Mouse (Mus musculus): ENCODE results near the gene C3ar1. TPM values are rescaled to one million over a fixed set of nuclear protein-coding genes. Genes with fewer than 3 reads are reported as not detected.
A peak's percentile ranks its signal among the peaks of the same experiment; 100 is the strongest.

The C3ar1 gene
- polyA plus RNA-seq, 1 experiment from 2014 or later, result 1.4 TPM

DNA sequence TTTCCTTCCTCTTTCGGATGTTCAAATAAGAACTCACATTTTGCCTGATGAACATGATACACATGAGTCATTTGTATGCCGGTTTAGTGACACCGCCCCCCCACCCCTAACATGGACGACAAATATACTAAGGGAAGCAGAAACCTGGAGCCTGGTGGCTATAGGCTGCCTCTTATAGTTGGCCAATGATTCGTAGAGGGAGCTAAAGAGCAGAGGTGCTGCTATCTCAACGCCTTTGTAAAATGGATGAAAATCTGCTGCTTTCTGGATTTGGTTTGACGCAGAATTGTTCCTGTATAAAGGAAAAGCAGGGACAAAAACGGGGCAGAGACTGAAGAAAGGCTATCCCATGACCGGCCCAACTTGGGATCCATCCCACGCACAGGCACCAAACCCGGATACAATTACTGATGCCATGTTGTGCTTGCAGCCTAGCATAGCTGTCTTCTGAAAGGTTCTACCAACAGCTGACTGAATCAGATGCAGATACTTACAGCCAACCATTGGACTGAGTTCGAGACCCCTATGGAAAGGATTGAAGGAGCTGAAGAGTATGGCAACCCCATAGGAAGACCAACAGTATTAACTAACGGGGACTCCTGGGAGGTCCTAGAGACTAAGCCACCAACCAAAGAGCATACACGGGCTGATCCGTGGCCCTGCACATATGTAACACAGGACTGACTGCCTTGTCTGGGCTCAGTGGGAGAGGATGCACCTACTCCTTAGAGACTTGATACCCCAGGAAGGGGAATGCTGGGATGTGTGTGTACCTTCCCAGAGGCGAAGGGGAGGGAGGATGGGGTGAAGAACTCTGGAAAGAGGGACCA is 44.0 kb downstream of the C3ar1 start:
- peak overlapping the region; percentile 64 for H3K4me2 ChIP-seq
- H3K4me3 ChIP-seq, result peak overlapping the region; percentile 61
- H3K4me1 ChIP-seq (replicated peaks), result peaks cover 6% of the 10 kb centered on the region
- H3K9ac ChIP-seq, result peak overlapping the region; percentile 37; the same call in 1 of the 2 replicates
- peak overlapping the region; percentile 98 for H3K27ac ChIP-seq (ENCODE audit: poor library complexity, severe bottlenecking)
- peak; percentile 54 for ATAC-seq (ENCODE audit: insufficient number of reproducible peaks, low FRiP score)
- no peaks in the 10 kb centered on the region for H3K9me3 ChIP-seq (replicated peaks)
- no peaks in the 10 kb centered on the region for H3K27me3 ChIP-seq (replicated peaks)
- WGBS, result 27% methylated on average over 16 of the region's 16 CpGs
- H3K36me3 ChIP-seq, result no peaks in the 10 kb centered on the region

DNA sequence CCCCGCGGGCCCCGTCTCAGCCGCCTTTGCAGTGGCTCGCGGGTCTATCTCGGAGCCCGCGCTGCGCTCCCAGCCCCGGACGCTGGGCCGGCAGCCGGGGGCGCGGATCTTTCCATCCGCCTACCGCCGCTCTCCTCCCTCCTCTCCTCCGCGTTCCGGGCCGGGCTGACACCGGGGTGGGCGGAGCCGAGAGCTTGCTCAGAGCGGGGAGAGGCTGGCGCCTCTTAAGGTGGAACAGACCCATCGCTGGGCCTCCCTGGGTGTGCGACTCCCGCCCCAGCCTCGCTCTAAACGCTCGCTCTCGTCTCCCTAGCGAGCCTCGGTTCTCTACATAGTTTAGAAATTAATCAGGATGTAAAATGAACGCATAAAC is 44.7 kb downstream of the C3ar1 start:
- Histone ChIP-seq H3K27me3 (replicated peaks) (no peaks in the 10 kb centered on the region), H3K9ac (peak overlapping the region; percentile 73), H3K4me2 (peak overlapping the region; percentile 64), H3K4me1 (replicated peaks) (peaks cover 6% of the 10 kb centered on the region), H3K4me3 (peak overlapping the region; percentile 61), H3K36me3 (no peaks in the 10 kb centered on the region), H3K9me3 (replicated peaks) (no peaks in the 10 kb centered on the region), H3K27ac (ENCODE audit: poor library complexity, severe bottlenecking) (peak overlapping the region; percentile 98)
- 1% methylated on average over 27 of the region's 38 CpGs for WGBS
- peak; percentile 97 for ATAC-seq (ENCODE audit: insufficient number of reproducible peaks, low FRiP score)

DNA sequence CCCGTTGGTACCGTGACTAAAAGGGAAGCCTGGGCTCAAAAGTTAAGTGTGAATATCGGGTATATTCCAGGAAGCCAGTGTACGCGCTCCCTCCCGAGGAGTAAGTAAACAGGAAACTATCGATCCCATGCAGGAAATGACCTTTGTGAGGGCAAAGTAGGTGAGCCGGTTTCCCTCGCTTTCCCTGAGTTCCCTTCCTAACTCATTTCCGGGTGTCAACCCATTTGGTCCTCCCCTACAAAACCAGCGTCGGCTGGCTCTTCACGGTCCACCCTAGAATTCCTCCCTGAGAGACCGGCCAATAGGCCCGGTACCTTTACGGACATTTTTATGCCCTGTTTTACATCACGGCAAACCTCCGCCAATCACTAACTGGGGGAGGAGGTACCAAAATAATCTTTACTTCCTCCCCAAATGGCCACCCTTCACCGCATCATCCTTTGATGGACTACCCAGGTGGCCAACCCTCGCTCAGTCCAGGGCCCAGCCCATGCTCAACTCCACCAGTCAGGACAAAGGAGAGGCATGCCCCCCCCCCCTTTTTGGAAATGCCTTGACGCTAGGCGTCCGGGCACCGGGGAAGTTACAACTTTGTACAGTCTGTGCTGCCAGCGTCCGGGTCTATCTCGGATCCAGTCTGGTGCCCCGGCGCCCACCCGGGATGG is 45.2 kb downstream of the C3ar1 start:
- Histone ChIP-seq H3K27me3 (replicated peaks) (no peaks in the 10 kb centered on the region), H3K9ac (peak overlapping the region; percentile 73), H3K4me3 (peak overlapping the region; percentile 61), H3K27ac (ENCODE audit: poor library complexity, severe bottlenecking) (peak overlapping the region; percentile 98), H3K4me2 (peak overlapping the region; percentile 64), H3K9me3 (replicated peaks) (no peaks in the 10 kb centered on the region), H3K36me3 (no peaks in the 10 kb centered on the region), H3K4me1 (replicated peaks) (peaks cover 6% of the 10 kb centered on the region)
- ATAC-seq (ENCODE audit: insufficient number of reproducible peaks, low FRiP score), result peak; percentile 99
- WGBS, result under 1% methylated on average over 30 of the region's 30 CpGs

DNA sequence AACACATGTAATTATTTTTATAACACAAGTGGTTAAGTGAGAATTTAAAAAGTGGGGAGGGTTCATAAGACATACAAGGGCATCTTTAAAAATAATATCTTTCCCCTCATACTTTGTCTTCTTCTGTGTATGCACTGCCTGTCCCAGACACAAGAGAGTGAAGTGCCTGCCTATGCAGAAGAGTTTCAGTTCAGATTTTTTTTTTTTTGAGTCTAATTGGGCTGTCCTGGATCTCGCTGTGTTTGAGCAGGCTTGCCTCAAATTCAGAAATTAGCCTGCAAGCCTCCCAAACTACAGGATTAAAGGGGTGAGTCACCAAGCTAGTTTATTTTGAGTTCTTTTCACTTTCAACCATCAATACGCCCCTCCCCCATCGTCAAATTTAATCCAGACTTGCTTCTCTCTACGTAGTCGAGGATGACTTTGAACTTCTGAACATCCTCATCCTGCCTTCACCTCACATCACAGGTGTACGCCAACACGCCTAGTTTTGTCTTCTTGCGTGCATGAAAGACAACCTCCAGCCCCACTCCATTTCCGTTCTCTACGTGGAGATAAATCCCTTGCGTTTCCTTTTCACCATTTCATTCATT is 45.8 kb downstream of the C3ar1 start:
- H3K36me3 ChIP-seq, result no peaks in the 10 kb centered on the region
- H3K27me3 ChIP-seq (replicated peaks), result no peaks in the 10 kb centered on the region
- H3K9ac ChIP-seq, result peak overlapping the region; percentile 45
- WGBS, result 2% methylated on average over 11 of the region's 11 CpGs
- H3K4me2 ChIP-seq, result peak overlapping the region; percentile 64
- H3K9me3 ChIP-seq (replicated peaks), result no peaks in the 10 kb centered on the region
- ATAC-seq (ENCODE audit: insufficient number of reproducible peaks, low FRiP score), result 0 out of 2 replicates have a peak, but pooled peaks have one; percentile 0
- H3K27ac ChIP-seq (ENCODE audit: poor library complexity, severe bottlenecking), result peak overlapping the region; percentile 98
- H3K4me3 ChIP-seq, result peak overlapping the region; percentile 61
- peaks cover 6% of the 10 kb centered on the region for H3K4me1 ChIP-seq (replicated peaks)

DNA sequence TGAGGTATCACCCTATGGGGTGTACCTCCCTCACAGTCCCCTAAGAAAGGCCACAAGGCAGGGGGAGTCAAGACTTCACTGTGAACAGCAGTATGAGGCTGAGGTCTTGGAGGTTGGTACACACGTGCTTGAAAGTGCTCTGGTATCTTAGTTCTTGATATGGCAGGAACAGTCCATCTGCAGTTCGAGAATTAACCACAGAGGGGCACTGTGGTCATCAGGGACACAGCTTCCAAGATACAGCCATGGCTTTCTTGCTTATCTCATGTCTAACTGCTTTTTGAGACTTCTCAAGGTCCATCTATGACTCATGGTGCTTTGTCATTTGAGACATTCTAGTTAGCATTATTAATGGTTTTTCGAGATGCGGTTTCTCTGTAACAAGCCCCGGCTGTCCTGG is 51.5 kb downstream of the C3ar1 start:
- H3K4me2 ChIP-seq, result no peak overlapping the region

DNA sequence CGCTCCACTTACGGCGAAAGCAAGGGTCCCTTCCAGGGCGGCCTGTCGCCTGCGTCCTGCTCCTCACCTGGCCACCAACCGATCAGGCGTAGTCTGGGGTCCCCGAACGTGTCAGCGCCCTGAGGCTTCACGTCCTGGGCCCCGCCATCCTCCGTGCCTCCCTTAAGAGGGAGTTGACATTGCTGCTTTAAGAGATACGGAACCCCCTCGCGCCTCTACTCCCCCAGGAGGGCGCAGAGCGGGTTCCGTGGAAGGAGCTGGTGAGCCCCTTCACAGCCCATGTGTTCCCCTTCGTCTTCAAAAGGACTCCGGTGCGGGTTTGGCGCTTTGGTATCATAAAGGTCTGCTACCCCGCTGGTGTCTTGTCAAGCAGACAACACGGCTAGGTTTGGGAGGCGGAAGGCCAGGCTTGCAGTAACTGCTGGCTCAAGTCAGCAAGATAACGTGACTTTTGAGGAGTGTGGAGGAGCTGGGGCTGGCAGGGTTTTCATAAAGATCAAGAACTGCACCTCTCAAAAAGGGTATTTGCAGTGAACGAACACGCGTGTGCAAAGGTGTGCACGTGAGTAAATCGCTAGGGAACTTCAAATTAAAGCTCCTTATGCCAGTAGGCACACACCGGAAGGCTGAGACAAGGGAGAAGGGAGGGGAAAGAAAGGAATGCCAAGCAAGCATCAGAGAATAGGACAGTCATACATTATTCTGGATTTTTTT is 54.0 kb downstream of the C3ar1 start:
- no peaks in the 10 kb centered on the region for H3K36me3 ChIP-seq
- H3K27me3 ChIP-seq (replicated peaks), result 0 out of 2 replicates have a peak, but pooled peaks cover 4% of the 10 kb centered on the region
- peaks cover 8% of the 10 kb centered on the region for H3K4me1 ChIP-seq (replicated peaks)
- H3K4me3 ChIP-seq, result peak overlapping the region; percentile 69
- H3K9me3 ChIP-seq (replicated peaks), result no peaks in the 10 kb centered on the region
- ATAC-seq (ENCODE audit: insufficient number of reproducible peaks, low FRiP score), result peak; percentile 66
- H3K9ac ChIP-seq, result peak overlapping the region; percentile 83
- no peak overlapping the region for H3K27ac ChIP-seq (ENCODE audit: poor library complexity, severe bottlenecking)
- 2% methylated on average over 34 of the region's 34 CpGs for WGBS
- H3K4me2 ChIP-seq, result peak overlapping the region; percentile 100

More for the DNA sequence above, 51.5 kb downstream of the C3ar1 start:
- peaks cover 8% of the 10 kb centered on the region for H3K4me1 ChIP-seq (replicated peaks)
- 0 out of 2 replicates have a peak, but pooled peaks cover 4% of the 10 kb centered on the region for H3K27me3 ChIP-seq (replicated peaks)
- ATAC-seq (ENCODE audit: insufficient number of reproducible peaks, low FRiP score), result no peak
- no peak overlapping the region for H3K4me3 ChIP-seq
- H3K36me3 ChIP-seq, result no peaks in the 10 kb centered on the region
- no peak overlapping the region for H3K27ac ChIP-seq (ENCODE audit: poor library complexity, severe bottlenecking)
- WGBS, result 18% methylated on average over 5 of the region's 5 CpGs
- no peak overlapping the region for H3K9ac ChIP-seq
- H3K9me3 ChIP-seq (replicated peaks), result no peaks in the 10 kb centered on the region

DNA sequence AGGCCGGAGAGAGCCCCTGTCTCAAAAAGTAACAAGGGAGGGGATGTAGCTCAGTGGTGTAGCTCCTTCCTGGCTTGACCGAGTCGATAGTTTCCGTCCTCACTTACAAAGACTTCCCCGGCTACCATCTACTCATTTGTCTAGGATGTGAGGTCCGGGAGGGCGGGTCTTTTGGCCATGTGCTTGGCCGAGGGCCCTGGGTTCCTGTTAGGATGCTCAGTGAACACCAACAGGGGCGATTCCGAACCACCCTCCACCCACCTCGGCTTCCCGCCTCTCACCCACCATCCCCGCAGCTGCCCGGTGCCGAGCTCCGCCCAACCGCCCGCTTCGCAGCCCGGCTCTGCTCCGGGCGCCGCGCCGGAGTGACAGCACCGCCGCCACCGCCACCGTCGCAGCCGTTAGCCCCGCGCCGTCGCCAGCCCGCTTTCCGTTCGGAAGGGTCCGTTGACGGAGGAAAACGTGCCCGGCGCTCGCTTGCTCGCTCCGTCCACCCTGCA is 54.6 kb downstream of the C3ar1 start, which contains the start of gene Slc2a3:
Gene Slc2a3, minus strand, starts transcription at position 340 of the 500 bp plus-strand sequence.
- Histone ChIP-seq H3K4me1 (replicated peaks) (peaks cover 8% of the 10 kb centered on the region), H3K27me3 (replicated peaks) (0 out of 2 replicates have a peak, but pooled peaks cover 4% of the 10 kb centered on the region), H3K9ac (peak within 1 kb of the TSS; percentile 83), H3K36me3 (no peaks in the 10 kb centered on the region), H3K9me3 (replicated peaks) (no peaks in the 10 kb centered on the region), H3K27ac (ENCODE audit: poor library complexity, severe bottlenecking) (0 out of 2 replicates have a peak within 1 kb of the TSS, but pooled peaks have one; percentile 18), H3K4me3 (peak within 1 kb of the TSS; percentile 69), H3K4me2 (peak within 1 kb of the TSS; percentile 100)
- peak; percentile 81 for ATAC-seq (ENCODE audit: insufficient number of reproducible peaks, low FRiP score)
- under 1% methylated on average over 46 of the region's 46 CpGs for WGBS

DNA sequence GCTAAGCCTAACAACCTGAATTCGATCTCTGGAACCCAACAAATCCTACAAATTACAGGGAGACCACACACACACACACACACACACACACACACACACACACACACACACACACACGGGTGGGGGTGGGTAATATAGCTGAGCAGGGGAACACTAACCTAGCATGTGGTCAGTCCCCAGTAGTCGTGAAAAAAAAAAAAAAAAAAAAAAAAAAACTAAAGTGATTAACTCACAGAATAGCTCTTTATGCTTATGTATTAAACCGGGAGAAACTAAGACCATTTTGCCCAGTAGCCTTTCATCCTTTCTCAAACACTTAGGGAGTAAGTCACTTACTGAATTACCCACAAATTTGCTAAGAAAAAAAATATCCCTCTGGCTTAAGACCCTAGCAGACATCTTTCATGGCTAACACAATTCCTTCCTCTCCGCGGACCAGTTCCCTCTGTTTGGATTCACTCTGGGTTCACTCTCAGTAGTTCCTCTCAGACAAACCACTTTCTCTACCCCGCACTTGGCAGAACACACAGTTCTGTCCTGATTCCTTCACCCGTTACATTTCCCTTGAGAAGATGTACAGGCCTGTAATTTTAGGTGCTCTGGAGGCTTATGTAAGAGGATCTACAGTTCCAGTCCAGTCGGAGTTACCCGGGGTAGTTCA is 55.2 kb downstream of the C3ar1 start:
- H3K36me3 ChIP-seq, result no peaks in the 10 kb centered on the region
- H3K27ac ChIP-seq (ENCODE audit: poor library complexity, severe bottlenecking), result no peak overlapping the region
- H3K9me3 ChIP-seq (replicated peaks), result no peaks in the 10 kb centered on the region
- H3K27me3 ChIP-seq (replicated peaks), result 0 out of 2 replicates have a peak, but pooled peaks cover 4% of the 10 kb centered on the region
- peak overlapping the region; percentile 69 for H3K4me3 ChIP-seq
- H3K4me1 ChIP-seq (replicated peaks), result peaks cover 8% of the 10 kb centered on the region
- H3K4me2 ChIP-seq, result peak overlapping the region; percentile 100
- 35% methylated on average over 10 of the region's 10 CpGs for WGBS
- ATAC-seq (ENCODE audit: insufficient number of reproducible peaks, low FRiP score), result peak; percentile 24
- peak overlapping the region; percentile 83 for H3K9ac ChIP-seq

Measured in heart, embryonic 12.5 days (tissue).